Mouse (Mus musculus) neural tube, embryonic 11.5 days (tissue): ENCODE results near the gene Snx32. TPM values are rescaled to one million over a fixed set of nuclear protein-coding genes. Genes with fewer than 3 reads are reported as not detected.

Experiments
- ATAC-seq: fragments of 200-750 bp; cut with Nextera tagmentation; 2 replicates; pipeline ENCODE4 v1.8.0; 2017; ENCODE audit warnings: moderate number of reproducible peaks, mild to moderate bottlenecking, moderate TSS enrichment, moderate library complexity; ENCODE audit not compliant: insufficient read depth, low FRiP score, low TSS enrichment
- DNase-seq: peaks from one replicate; pipeline ENCODE4 v3.0.0-alpha.2; 2015; ENCODE audit warnings: low spot score
- H3K27ac ChIP-seq: fragments of 300-500 bp; sonication (generic); 2 replicates; pipeline ENCODE4 v1.5.1; 2014; ENCODE audit warnings: low read depth, mild to moderate bottlenecking, low read length
- H3K27me3 ChIP-seq: fragments of 300-500 bp; sonication (generic); 2 replicates; pipeline ENCODE4 v1.6.1; 2014; ENCODE audit warnings: mild to moderate bottlenecking, low read length, mixed read lengths; ENCODE audit not compliant: control insufficient read depth, insufficient read depth
- H3K36me3 ChIP-seq: fragments of 300-500 bp; sonication (generic); 2 replicates; pipeline ENCODE4 v1.6.1; 2014; ENCODE audit warnings: mild to moderate bottlenecking, low read length, moderate library complexity, mixed read lengths; ENCODE audit not compliant: control insufficient read depth, insufficient read depth
- H3K4me1 ChIP-seq: fragments of 300-500 bp; sonication (generic); 2 replicates; pipeline ENCODE4 v1.6.1; 2014; ENCODE audit warnings: low read length, mixed read lengths; ENCODE audit not compliant: control insufficient read depth, insufficient read depth
- H3K4me2 ChIP-seq: fragments of 300-500 bp; sonication (generic); 2 replicates; pipeline ENCODE4 v1.6.1; 2014; ENCODE audit warnings: low read depth, mild to moderate bottlenecking, moderate library complexity
- H3K4me3 ChIP-seq: fragments of 300-500 bp; sonication (generic); 2 replicates; pipeline ENCODE4 v1.5.1; 2014; ENCODE audit warnings: low read depth, low read length
- H3K9ac ChIP-seq: fragments of 300-500 bp; sonication (generic); 2 replicates; pipeline ENCODE4 v1.6.1; 2014; ENCODE audit warnings: mild to moderate bottlenecking, low read length
- H3K9me3 ChIP-seq: fragments of 300-500 bp; sonication (generic); 2 replicates; pipeline ENCODE4 v1.6.1; 2016; ENCODE audit warnings: low read length; ENCODE audit not compliant: control insufficient read depth
- WGBS: fragments of 180-500 bp; shearing (Covaris S2); extraction: QIAGEN DNeasy Blood & Tissue Kit; methylation state at CpG from one replicate; pipeline ENCODE4 v1.1.7; 2014; 5-methylcytosine and 5-hydroxymethylcytosine counted together
- polyA plus RNA-seq: library from polyadenylated mRNA; unstranded; fragments of >200 nt; fragmentation: Nextera tagmentation; extraction: Ambion mirVana; gene quantifications from 2 replicates; pipeline ENCODE4 v1.2.1, GENCODE M21; 2014

The Snx32 gene
- polyA plus RNA-seq, 1 experiment from 2014 or later: 23.0 TPM

GRCm38 (mm10) chr19:5515840-5516777, 5.8 kb upstream of the Snx32 start:
- Histone ChIP-seq H3K9ac (no peak overlapping the region), H3K36me3 (no peaks in the 10 kb centered on the region), H3K9me3 (no peaks in the 10 kb centered on the region), H3K4me2 (no peak overlapping the region), H3K27me3 (no peaks in the 10 kb centered on the region), H3K4me1 (peaks cover 2% of the 10 kb centered on the region; the same call in 1 of the 2 replicates), H3K4me3 (no peak overlapping the region), H3K27ac (no peak overlapping the region)
- WGBS: 74% methylated on average over 7 of the region's 7 CpGs
- no peak for DNase-seq
- ATAC-seq: no peak

GRCm38 (mm10) chr19:5513005-5513349, 2.6 kb upstream of the Snx32 start:
- Histone ChIP-seq H3K4me1 (peaks cover 6% of the 10 kb centered on the region), H3K27me3 (no peaks in the 10 kb centered on the region), H3K4me3 (no peak overlapping the region), H3K9me3 (no peaks in the 10 kb centered on the region), H3K9ac (no peak overlapping the region), H3K36me3 (no peaks in the 10 kb centered on the region), H3K4me2 (no peak overlapping the region), H3K27ac (no peak overlapping the region)
- DNase-seq (no peak), ATAC-seq (no peak)
- 85% methylated on average over 3 of the region's 3 CpGs for WGBS

GRCm38 (mm10) chr19:5512091-5513004, 2.0 kb upstream of the Snx32 start:
- Histone ChIP-seq H3K27me3 (no peaks in the 10 kb centered on the region), H3K4me1 (peaks cover 6% of the 10 kb centered on the region)
- 85% methylated on average over 12 of the region's 12 CpGs for WGBS

GRCm38 (mm10) chr19:5511074-5511632, 815 bp upstream of the Snx32 start:
- 51% methylated on average over 15 of the region's 15 CpGs for WGBS
- ATAC-seq (no peak), DNase-seq (no peak)
- Histone ChIP-seq H3K4me3 (peak overlapping the region; percentile 46), H3K9ac (peak overlapping the region; percentile 42), H3K36me3 (no peaks in the 10 kb centered on the region), H3K27me3 (no peaks in the 10 kb centered on the region), H3K9me3 (no peaks in the 10 kb centered on the region), H3K4me1 (peaks cover 6% of the 10 kb centered on the region), H3K27ac (no peak overlapping the region), H3K4me2 (peak overlapping the region; percentile 75)

More at GRCm38 (mm10) chr19:5512091-5513004, 2.0 kb upstream of the Snx32 start:
- Histone ChIP-seq H3K4me3 (no peak overlapping the region), H3K9me3 (no peaks in the 10 kb centered on the region), H3K27ac (no peak overlapping the region), H3K36me3 (no peaks in the 10 kb centered on the region), H3K4me2 (no peak overlapping the region), H3K9ac (no peak overlapping the region)
- DNase-seq: no peak
- ATAC-seq: no peak

- H3K4me2 ChIP-seq: no peak within 1 kb of the TSS
- DNase-seq (no peak), ATAC-seq (no peak)
- no peak within 1 kb of the TSS for H3K4me3 ChIP-seq
- WGBS: 51% methylated on average over 17 of the region's 17 CpGs
- H3K4me1 ChIP-seq: no peaks in the 10 kb centered on the region
- H3K27me3 ChIP-seq: no peaks in the 10 kb centered on the region
- H3K9ac ChIP-seq: no peak within 1 kb of the TSS
- no peaks in the 10 kb centered on the region for H3K9me3 ChIP-seq
- no peak within 1 kb of the TSS for H3K27ac ChIP-seq
- H3K36me3 ChIP-seq: no peaks in the 10 kb centered on the region
These were observed 6.7 kb downstream of the Snx32 start, which contains the start of gene 1700020D05Rik for GRCm38 (mm10) chr19:5503687-5504086. Gene 1700020D05Rik, minus strand, starts transcription at chr19:5503787.

GRCm38 (mm10) chr19:5500330-5500875, 9.9 kb downstream of the Snx32 start:
- Histone ChIP-seq H3K4me1 (no peaks in the 10 kb centered on the region), H3K4me3 (no peak overlapping the region), H3K4me2 (no peak overlapping the region), H3K27me3 (no peaks in the 10 kb centered on the region), H3K9ac (no peak overlapping the region), H3K9me3 (no peaks in the 10 kb centered on the region), H3K36me3 (peaks cover 8% of the 10 kb centered on the region; the same call in 1 of the 2 replicates), H3K27ac (no peak overlapping the region)
- DNase-seq: no peak
- ATAC-seq: no peak
- 87% methylated on average over 2 of the region's 2 CpGs for WGBS

GRCm38 (mm10) chr19:5496052-5496370, 14.3 kb downstream of the Snx32 start:
- no peak for ATAC-seq
- Histone ChIP-seq H3K9me3 (no peaks in the 10 kb centered on the region), H3K4me2 (no peak overlapping the region), H3K4me3 (no peak overlapping the region), H3K36me3 (peaks cover 22% of the 10 kb centered on the region), H3K27me3 (no peaks in the 10 kb centered on the region), H3K9ac (no peak overlapping the region), H3K4me1 (peaks cover 8% of the 10 kb centered on the region; the same call in 1 of the 2 replicates), H3K27ac (no peak overlapping the region; the same call in 1 of the 2 replicates)
- 87% methylated on average over 16 of the region's 16 CpGs for WGBS
- DNase-seq: no peak

- H3K36me3 ChIP-seq: peaks cover 22% of the 10 kb centered on the region
- 86% methylated on average over 12 of the region's 12 CpGs for WGBS
- no peak overlapping the region for H3K9ac ChIP-seq
- DNase-seq: no peak
- H3K27ac ChIP-seq: no peak overlapping the region; the same call in 1 of the 2 replicates
- H3K4me1 ChIP-seq: peaks cover 8% of the 10 kb centered on the region; the same call in 1 of the 2 replicates
- H3K4me3 ChIP-seq: no peak overlapping the region
- H3K9me3 ChIP-seq: no peaks in the 10 kb centered on the region
- no peaks in the 10 kb centered on the region for H3K27me3 ChIP-seq
- ATAC-seq: no peak
- H3K4me2 ChIP-seq: no peak overlapping the region
These were observed 14.8 kb downstream of the Snx32 start for GRCm38 (mm10) chr19:5495353-5496051.
